Mouse (Mus musculus) ovary, postnatal 14 days (tissue): Measurements from ENCODE around the gene Ckap2.
A peak's percentile ranks its signal among the peaks of the same experiment; 100 is the strongest.

Source experiments
- DNase-seq: peaks from one replicate; pipeline ENCODE4 v3.0.0; 2022; ENCODE audit warnings: low spot score

The Ckap2 gene

GRCm38 (mm10) chr8:22185431-22186397 is at the start of gene Ckap2:
TSS of gene Ckap2 (minus strand) at chr8:22185819.
- DNase-seq = peak; percentile 81

DNA sequence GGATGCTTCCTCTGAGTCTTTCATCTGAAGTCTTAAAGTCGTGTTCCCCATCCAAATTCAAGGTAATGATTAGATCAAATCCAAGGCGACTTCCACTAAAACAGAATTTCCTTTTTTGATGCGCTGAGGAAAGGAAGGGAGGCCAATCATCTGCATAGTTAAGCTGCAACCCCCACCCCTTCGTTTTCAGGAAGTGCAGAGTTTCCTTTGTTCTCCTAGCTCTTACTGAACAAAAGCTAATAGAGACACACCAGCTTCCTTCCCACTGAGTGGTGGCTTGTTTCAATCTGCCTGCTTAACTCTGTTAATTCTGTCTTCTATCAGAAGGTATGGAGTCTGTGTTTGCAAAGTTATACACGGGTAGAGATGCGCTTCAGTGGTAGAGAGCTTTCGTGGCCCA is 43.0 kb upstream of the Ckap2 start:
- no peak for DNase-seq

DNA sequence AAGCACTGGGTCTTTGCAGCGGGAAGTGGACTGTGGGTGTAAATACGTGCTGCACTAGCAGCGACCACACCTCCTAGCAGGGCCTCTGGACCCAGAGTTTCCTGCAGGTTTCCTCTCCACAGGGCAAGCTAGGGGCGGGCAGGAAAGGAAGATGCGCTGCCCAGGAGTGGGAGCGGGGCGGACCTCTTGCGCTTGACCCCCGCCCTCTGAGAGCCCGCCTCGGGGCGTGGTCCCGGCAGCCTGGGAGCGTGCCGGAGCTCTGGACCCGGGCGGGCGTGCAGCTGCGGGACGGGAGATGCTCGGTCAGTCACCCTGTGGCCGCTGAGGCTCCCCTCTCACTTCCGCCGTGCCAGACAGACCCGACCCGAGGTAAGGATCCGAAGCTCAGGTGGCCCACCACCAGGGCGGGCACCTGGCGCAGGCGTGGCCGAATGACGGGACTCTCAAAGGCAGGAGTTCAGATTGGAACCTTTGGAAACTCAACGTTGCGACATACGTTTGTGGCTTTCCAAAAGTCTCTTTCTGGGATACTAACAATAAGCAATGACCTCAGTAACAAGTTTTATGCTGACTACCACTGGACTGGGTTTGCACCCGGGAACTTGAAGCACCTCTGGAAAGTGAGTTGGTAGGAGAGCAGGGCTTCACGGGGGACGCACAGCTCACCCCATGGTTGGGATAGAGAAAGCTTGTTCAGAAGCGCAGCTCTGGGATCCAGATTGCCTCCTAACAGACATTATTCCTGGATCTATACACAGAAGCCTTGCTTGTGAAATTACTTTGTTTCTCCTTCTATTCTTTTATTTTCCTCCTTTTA is 41.6 kb upstream of the Ckap2 start, which contains the start of gene Thsd1:
TSS of gene Thsd1 (plus strand) at position 253 of the 817 bp plus-strand sequence.
- peak; percentile 25 for DNase-seq

DNA sequence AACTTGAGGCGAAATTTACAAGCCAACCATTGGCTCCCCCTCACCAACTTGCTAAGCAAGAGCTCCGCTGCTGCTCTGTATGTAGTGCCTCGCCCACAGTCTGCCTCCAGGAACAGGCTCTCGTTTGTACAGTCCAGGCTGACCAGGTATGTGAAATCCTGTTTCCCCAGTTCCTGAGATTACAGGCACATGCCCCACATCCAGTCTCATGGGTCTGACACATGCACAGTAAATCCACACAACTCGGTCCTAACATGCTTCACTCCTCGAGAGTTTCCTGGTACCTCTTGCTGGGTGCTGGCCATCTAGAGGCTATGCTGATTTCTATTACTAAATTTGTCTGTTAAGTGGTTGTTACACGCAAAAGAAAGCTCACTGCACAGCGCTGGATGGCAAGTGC is 40.7 kb upstream of the Ckap2 start:
- no peak for DNase-seq

DNA sequence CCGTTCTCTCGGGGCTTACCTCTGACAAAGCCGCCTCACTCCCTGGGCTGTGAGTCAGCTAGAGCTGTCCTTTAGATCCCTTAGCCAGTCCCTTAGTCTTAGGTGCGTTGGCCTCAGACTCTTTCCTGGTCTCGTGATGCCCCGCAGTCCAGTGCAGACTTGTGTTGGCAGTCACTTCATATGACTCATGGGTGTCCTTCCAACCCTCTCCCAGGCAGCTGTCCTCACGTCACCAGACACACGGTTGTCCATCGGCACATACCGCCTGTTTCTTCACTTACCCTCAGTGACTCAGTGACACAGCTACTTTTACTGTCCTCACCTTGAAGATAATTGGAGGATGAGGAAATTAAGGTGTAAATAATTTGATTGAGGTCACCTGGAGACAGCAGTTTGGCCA is 29.2 kb upstream of the Ckap2 start:
- no peak for DNase-seq

GRCm38 (mm10) chr8:22209012-22209411 is 23.4 kb upstream of the Ckap2 start:
- DNase-seq = no peak

DNA sequence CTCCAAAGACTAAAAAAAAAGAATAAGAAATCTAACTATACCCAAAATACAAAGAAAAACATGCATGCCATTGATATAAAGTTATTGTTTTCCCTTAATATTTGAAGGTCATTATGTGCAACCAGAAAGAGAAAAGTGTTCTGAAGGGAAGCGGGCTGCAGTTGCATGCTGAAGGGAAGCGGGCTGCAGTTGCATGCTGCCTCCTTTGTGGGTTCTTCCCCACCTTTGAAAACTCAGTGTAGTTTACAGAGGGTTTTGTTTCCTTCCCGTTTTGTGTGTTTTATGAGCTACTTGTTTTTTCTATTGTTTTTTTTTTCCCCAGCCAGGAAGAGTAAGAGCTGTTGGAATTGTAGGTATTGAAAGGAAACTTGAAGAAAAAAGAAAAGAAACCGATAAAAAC is 21.9 kb upstream of the Ckap2 start:
- no peak for DNase-seq

DNA sequence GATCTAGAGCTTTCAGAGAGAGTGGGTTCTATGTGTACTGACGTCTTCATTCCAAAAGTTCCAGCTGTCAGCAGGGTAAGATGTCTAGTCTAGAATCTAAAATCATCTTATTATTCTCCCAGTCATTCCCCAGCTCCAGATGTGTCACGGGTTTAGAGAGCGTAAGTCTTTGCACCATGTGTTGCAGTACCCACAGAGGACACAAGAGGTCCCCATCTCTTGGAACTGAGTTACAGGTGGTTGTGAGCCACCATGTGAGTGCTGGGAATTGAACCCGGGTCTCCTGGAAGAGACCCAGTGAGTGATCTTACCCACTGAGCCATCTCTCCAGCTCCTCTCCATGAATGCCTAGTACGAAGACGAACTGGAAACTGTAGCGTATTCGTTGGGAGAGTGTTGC is 13.9 kb upstream of the Ckap2 start:
- no peak for DNase-seq

DNA sequence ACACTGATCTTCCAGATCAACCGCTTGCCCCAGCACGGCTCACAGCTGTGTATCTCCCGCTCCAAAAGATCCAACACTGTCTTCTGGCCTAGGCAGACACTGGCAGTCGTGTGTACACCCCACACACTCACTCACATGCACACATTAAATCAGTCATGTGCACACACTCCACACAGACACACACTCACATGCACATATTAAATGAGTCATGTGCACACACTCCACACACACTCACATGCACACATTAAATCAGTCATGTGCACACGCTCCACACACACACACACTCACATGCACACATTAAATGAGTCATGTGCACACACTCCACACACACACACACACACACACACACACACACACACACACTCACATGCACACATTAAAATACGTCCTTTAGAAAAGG is 12.3 kb upstream of the Ckap2 start:
- no peak for DNase-seq

GRCm38 (mm10) chr8:22193432-22194010 is 7.9 kb upstream of the Ckap2 start:
- peak; percentile 5 for DNase-seq

- peak; percentile 91 for DNase-seq
Observed at GRCm38 (mm10) chr8:22192660-22193431, 7.2 kb upstream of the Ckap2 start, which contains the start of gene Vps36. TSS of gene Vps36 (plus strand) at chr8:22192809.

DNA sequence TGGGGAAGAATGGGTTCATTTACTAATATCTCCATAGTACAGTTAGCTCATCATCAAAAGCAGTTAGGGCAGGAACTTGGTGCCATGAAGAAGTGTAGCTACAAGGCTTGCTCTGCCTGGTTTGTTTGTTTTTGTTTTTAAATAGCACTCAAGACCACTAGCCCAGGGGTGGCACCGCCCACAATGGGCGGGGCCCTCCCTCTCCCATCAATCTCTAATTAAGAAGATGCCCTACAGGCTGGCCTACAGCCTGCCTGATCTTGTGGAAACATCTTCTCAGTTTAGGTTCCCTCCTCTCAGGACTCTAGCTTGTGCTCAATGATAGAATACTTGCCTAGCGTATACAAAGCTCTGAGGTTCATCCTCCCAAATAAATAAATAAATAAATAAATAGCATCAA is 735 bp downstream of the Ckap2 start:
- no peak for DNase-seq

GRCm38 (mm10) chr8:22175966-22176365 is 9.7 kb downstream of the Ckap2 start:
- DNase-seq = no peak

- no peak for DNase-seq
Observed at GRCm38 (mm10) chr8:22169167-22169566, 16.5 kb downstream of the Ckap2 start.

DNA sequence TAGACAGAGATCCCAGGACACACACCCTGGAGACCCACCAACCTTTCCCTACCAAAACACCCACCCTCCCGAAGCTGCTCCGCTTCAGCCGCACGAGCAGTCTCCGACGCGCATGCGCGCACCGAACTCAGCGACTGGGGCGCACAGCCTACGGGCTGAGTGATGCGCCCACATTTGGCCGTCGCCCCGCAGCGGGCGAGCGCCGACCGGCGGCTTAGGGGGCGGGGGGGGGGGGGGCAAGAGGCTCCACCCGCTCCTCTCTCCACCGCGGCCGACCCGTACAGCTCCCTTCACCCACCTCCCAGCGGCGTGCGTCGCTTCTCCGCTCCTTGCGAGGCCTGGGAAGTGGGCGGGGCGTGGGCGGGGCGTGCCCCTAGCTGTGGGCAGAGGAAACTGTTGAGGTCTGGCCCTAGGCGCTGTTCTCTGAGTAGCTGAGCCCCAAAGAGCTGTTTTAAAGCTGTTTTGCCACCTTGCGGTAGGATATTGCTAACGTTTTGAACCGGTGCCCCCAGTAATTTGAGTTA is 19.5 kb downstream of the Ckap2 start, which contains the start of gene Nek3:
TSS of gene Nek3 (minus strand) at position 356 of the 524 bp plus-strand sequence.
- DNase-seq = peak; percentile 73

DNA sequence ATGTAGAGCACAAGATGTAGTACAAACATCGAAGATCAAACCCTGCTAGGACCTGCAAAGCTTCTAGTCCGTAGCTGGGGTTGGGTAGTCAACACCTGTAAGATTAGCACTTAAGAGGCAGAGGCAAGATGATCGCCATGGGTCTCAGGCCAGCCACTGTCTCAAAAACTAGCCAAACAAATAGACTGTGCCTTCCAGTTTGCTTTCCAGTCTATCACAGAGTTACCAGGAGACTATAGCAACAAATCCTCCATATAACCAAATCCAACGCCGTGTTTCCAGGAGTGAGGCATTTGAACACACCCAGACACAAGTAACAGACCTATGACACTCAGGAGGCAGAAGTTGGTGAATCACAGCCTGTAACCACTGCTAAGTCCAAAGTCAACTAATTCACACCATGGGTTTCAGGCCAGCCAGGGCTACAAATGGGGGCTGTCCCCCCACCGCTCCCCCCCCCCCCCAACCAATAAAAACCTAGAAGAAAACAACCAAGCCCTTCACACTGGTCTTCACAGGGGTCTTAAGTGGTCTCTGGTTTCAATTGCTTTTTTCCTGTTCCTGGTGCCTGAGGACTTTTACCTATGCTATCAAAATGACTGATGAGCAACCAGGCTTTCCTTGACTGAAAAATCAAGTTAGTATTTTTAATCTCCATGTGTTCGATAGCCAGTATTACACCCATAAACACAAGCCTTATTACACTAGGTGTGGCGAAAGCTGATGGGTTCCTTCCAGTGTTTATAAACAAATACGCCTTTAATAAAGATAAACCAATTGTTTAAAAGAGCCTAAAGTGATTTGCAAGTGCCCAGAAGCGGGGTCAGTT is 20.2 kb downstream of the Ckap2 start:
- no peak for DNase-seq

DNA sequence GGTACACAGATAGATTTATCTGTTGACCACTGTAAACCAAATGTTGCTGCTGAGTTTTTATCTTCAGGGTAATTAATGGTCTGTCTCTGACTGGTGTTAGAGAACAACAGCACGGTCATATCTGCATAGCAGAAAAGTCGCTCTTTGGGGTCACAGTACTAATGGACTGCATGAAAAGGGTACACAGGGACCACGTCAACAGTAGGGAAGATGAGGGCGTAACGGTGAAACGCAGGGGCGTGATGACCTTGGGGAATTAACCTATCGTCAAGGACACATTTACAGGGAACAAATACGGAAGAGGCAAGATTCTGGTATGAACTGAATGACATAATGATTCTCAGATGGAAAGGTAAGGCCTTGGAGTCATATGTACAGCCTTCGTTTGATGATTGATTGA is 21.2 kb downstream of the Ckap2 start:
- no peak for DNase-seq

- no peak for DNase-seq
Observed at GRCm38 (mm10) chr8:22162206-22162605, 23.4 kb downstream of the Ckap2 start.

DNA sequence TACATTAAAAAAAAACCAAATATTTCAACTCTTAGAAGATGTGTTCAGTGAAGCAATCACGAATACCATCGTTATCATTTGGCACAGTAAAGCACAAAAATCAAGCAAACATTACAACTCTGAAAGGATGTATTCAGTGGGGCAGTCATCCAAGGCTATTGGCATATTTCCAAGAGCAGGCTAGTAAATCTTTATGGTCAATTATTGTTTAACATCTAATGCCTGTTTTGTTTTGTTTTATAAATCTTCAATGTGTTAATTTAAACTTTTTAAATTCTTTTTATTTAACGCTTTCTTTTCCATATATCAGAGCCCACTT is 35.3 kb downstream of the Ckap2 start:
- DNase-seq = no peak

GRCm38 (mm10) chr8:22149643-22150344 is 35.8 kb downstream of the Ckap2 start:
- DNase-seq = no peak
